Mouse (Mus musculus) ES-E14 (cell line): ENCODE measurements around the gene Rsph10b. TPM values are rescaled to one million over a fixed set of nuclear protein-coding genes. Genes with fewer than 3 reads are reported as not detected.
A peak's percentile ranks its signal among the peaks of the same experiment; 100 is the strongest.
"Not testable (repeated sequence)": the region's sequence is repeated elsewhere in the genome, so short reads cannot be mapped to it uniquely, and the experiment has no call there.

ENCODE experiments used
- DNase-seq: peaks from one replicate; pipeline ENCODE4 v3.0.0-alpha.2; 2013; ENCODE audit warnings: low read depth, low spot score
- H3K27ac ChIP-seq: 2 replicates; pipeline ENCODE4 v1.5.1; 2012; ENCODE audit warnings: low read depth, mild to moderate bottlenecking, low read length, moderate library complexity, mixed read lengths; ENCODE audit not compliant: poor library complexity, insufficient read depth, severe bottlenecking
- H3K36me3 ChIP-seq: 2 replicates; pipeline ENCODE4 v1.6.1; 2012; ENCODE audit warnings: mild to moderate bottlenecking, low read length, moderate library complexity, mixed read lengths; ENCODE audit not compliant: control insufficient read depth, poor library complexity, insufficient read depth, severe bottlenecking
- H3K4me1 ChIP-seq, 2 experiments: fragments of 150-350 bp in 1 of 2; sonication (generic) in 1 of 2; 2 replicates each; pipeline ENCODE4 v1.6.1; 2012; ENCODE audit warnings: low read length in 2 of 2, mild to moderate bottlenecking in 1 of 2, mixed read lengths in 1 of 2; ENCODE audit not compliant: control insufficient read depth in 2 of 2, insufficient read depth in 2 of 2, poor library complexity in 1 of 2
- H3K4me3 ChIP-seq, 2 experiments: fragments of 150-350 bp in 1 of 2; sonication (generic) in 1 of 2; 2 replicates each; pipeline ENCODE4 v1.5.1; 2012; ENCODE audit warnings: low read length in 2 of 2, low read depth in 1 of 2, mild to moderate bottlenecking in 1 of 2, mixed read lengths in 1 of 2; ENCODE audit not compliant: insufficient read depth in 1 of 2, poor library complexity in 1 of 2, severe bottlenecking in 1 of 2
- H3K9ac ChIP-seq: 2 replicates; pipeline ENCODE4 v1.6.1; 2012; ENCODE audit warnings: low read depth, mild to moderate bottlenecking, low read length, mixed read lengths; ENCODE audit not compliant: poor library complexity, insufficient read depth, severe bottlenecking
- H3K9me3 ChIP-seq: fragments of 150-350 bp; sonication (generic); 2 replicates; pipeline ENCODE4 v1.6.1; 2012; ENCODE audit warnings: low read depth, mild to moderate bottlenecking, low read length; ENCODE audit not compliant: control insufficient read depth, insufficient read depth
- CHD2 ChIP-seq: IDR thresholded peaks from 2 replicates; pipeline ENCODE4 v1.6.1; 2014; ENCODE audit warnings: mild to moderate bottlenecking, low read depth, low read length, inconsistent platforms
- HCFC1 ChIP-seq: IDR thresholded peaks from 2 replicates; pipeline ENCODE4 v1.6.1; 2012; ENCODE audit warnings: low read length, inconsistent platforms, borderline replicate concordance; ENCODE audit not compliant: insufficient read depth
- MAFK ChIP-seq: IDR thresholded peaks from 2 replicates; pipeline ENCODE4 v1.6.1; 2014; ENCODE audit warnings: mild to moderate bottlenecking, low read depth, low read length, inconsistent platforms; ENCODE audit not compliant: insufficient read depth
- ZC3H11A ChIP-seq: IDR thresholded peaks from 2 replicates; pipeline ENCODE4 v1.6.1; 2012; ENCODE audit warnings: low read depth, mild to moderate bottlenecking, inconsistent platforms, low read length, borderline replicate concordance
- ZNF384 ChIP-seq: IDR thresholded peaks from 2 replicates; pipeline ENCODE4 v1.6.1; 2012; ENCODE audit warnings: low read depth, low read length, inconsistent platforms
- in situ Hi-C, 2 experiments: fragments of 600-800 bp; cut with MboI; formaldehyde crosslinking; loops; one replicate each; pipeline ENCODE4 v1.15.1; 2025; ENCODE audit warnings: low sequenced_read_pairs in 2 of 2, inconsistent platforms in 1 of 2; ENCODE audit not compliant: unreplicated experiment in 2 of 2
- total RNA-seq: library from RNA; depleted of rRNA; stranded (reverse); fragments of 300-350 nt; gene quantifications from 2 replicates; pipeline ENCODE4 v1.2.3, GENCODE M21; 2012

Rsph10b gene
- total RNA-seq, 1 experiment: 0.13 TPM

DNA sequence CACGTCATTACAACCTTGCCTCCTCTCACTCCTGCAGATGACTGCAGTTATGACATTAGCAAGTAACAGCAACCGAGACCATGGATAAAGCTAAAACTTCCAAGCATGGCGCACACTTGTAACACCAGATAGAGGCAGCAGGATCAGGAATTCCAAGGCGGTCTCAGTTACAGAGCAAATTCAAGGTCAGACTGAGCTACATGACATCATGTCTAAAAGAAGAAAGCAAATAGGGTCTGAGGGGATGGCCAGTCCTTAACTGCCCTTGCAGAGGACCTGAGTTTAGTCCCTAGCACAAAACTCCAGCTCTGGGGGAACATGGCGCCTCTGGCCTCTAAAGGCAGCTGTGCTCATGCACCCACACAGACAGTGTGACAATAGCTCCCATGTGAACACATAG, 61.0 kb downstream of the Rsph10b start:
- DNase-seq: no peak
- Histone ChIP-seq H3K4me3 (no peak overlapping the region), H3K9ac (no peak overlapping the region), H3K36me3 (peaks cover 41% of the 10 kb centered on the region), H3K27ac (no peak overlapping the region), H3K4me1 (no peaks in the 10 kb centered on the region), H3K9me3 (no peaks in the 10 kb centered on the region)
- no peak for TF ChIP-seq CHD2
- TF ChIP-seq ZNF384: no peak
- TF ChIP-seq HCFC1: no peak
- no peak for TF ChIP-seq ZC3H11A
- no peak for TF ChIP-seq MAFK
- in situ Hi-C loops: no loop called here

DNA sequence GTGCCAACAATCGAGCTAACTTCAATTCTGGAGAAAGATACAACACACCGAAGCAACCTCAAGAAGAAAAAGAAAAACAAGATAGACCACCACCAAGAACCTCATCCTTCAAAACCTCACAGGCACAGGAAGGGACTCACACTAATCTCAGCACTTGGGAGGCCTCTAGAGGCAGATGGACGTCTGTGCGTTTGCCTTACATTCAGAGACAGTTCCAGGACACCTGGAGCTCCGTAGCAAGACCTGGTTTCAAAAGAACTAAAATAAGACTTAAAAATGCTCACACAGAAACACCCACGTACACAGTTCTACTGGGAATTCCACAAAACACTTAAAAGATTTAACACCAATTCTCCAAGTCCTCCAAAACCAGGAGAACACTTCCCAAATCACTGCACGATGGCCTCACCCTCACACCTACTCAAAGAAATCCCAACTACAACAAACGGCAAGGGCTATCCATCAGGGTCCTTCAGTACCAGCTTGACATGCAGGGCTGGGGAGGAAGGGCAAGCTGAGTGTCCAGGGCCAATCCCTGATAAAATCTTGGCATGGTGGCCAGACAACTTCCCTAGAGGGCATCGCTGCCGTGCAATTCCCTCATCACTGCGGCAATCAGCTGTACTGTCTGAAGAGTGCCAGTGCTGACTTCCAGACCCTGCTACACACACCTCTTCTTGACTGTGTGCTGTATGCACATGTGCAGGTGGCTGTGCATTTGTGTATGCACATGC, 62.0 kb downstream of the Rsph10b start:
- in situ Hi-C loops: no loop called here
- H3K4me1 ChIP-seq: no peaks in the 10 kb centered on the region
- H3K9ac ChIP-seq: no peak overlapping the region
- no peak overlapping the region for H3K27ac ChIP-seq
- DNase-seq: no peak
- H3K36me3 ChIP-seq: peaks cover 43% of the 10 kb centered on the region
- H3K4me3 ChIP-seq: no peak overlapping the region
- no peak for TF ChIP-seq HCFC1
- H3K9me3 ChIP-seq: no peaks in the 10 kb centered on the region

DNA sequence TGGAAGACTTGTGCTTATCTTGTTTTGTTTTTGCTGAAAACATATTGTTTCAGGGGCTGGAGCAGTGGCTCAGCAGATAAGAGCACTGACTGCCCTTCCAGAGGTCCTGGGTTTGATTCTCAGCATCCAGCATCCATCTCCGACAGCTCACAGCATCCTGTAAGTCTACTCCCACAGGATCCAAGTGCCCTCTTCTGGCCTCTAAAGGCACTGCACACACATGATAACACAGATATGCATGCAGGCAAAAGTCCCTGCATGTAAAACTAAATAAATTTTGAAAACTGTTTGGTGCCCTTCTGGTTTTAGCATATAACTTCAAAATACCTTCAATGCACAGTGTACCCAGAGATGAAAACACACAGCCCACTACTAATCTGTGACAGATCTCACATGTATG, 66.6 kb downstream of the Rsph10b start:
- TF ChIP-seq MAFK (no peak), ZC3H11A (no peak), ZNF384 (no peak), CHD2 (no peak), HCFC1 (no peak)
- no peak overlapping the region for H3K27ac ChIP-seq
- H3K4me1 ChIP-seq: no peaks in the 10 kb centered on the region
- H3K9ac ChIP-seq: no peak overlapping the region
- no peak overlapping the region for H3K4me3 ChIP-seq
- DNase-seq: peak; percentile 25
- no peaks in the 10 kb centered on the region for H3K9me3 ChIP-seq
- in situ Hi-C loops: no loop called here
- peaks cover 44% of the 10 kb centered on the region for H3K36me3 ChIP-seq

DNA sequence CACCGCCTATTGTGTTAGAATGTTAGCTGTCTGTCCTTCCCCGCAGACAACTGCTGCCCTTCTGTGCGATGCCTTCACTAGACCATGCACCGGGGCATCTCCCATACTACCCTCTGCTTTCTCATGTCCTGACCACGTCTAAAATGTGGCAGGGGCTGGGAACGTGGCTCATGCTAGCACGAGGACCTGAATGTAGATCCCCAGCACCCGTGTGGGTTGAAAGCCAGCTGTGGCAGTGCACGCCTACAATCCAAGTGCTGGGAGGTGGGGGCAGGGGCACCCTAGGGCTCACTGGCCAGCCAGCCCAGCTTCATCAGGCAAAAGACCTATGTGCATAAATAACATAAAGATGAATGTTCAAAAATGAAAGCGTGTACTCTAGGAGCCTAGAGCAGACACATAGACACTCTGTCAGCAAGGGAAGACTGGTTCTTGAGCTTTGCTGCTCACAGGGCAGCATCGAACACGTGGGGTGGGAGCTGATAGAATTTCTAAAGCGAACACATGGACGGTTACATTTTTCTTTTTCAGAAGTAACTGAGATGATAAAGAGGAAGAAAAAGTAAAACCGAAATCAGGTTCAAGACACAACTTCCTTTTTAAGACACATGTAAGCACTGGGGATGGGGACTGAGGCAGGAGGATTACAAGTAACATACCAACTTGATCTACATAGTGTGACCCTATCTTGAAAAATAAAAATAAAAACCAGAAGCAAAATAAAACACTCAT, 69.8 kb downstream of the Rsph10b start:
- Histone ChIP-seq H3K4me3 (no peak overlapping the region), H3K36me3 (peaks cover 36% of the 10 kb centered on the region), H3K27ac (no peak overlapping the region), H3K9me3 (no peaks in the 10 kb centered on the region), H3K4me1 (no peaks in the 10 kb centered on the region), H3K9ac (no peak overlapping the region)
- in situ Hi-C loops: no loop called here
- no peak for DNase-seq
- TF ChIP-seq HCFC1: no peak
- no peak for TF ChIP-seq MAFK
- no peak for TF ChIP-seq ZC3H11A
- no peak for TF ChIP-seq ZNF384
- no peak for TF ChIP-seq CHD2

DNA sequence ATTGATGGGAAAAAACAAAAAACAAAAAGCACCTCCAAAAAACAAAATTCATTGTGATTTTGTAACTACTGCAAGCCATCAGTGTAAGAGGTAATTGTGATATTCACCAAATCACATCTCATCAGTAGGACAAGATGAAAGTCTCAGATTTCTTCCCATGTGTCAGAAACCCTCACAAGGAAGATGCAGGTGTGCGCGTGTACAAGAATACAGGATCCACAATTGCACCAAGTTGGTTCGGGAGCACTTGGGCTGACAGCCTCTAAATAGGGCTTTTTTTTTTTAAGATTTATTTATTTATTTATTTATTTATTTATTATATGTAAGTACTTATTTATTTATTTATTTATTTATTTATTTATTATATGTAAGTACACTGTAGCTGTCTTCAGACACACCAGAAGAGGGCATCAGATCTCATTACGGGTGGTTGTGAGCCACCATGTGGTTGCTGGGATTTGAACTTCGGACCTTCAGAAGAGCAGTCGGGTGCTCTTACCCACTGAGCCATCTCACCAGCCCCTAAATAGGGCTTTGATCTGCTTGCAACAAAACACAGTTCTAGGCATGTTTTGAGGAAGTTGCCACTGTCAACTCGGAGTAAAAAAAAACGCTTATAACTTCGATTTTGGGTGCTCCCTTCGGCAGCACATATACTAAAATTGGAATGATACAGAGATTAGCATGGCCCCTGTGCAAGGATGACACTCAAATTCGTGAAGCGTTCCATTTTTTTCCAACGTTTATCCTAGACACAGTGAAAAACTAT, 80.7 kb downstream of the Rsph10b start:
- H3K9me3 ChIP-seq, DNase-seq, H3K36me3 ChIP-seq, H3K27ac ChIP-seq, in situ Hi-C loops, H3K9ac ChIP-seq, H3K4me1 ChIP-seq: not testable (repeated sequence)
- peak overlapping the region; percentile 87 to 94; a peak in 3 of 4 replicates for H3K4me3 ChIP-seq
